Mouse (Mus musculus): Measurements from ENCODE around the gene Tram2.

Tram2 gene

GRCm38 (mm10) chr1:21068491-21068890 is 10.5 kb downstream of the Tram2 start:
- DNase-seq (ENCODE audit: low read depth, low spot score): no peak

- DNase-seq (ENCODE audit: low read depth, low spot score): no peak
Measured at GRCm38 (mm10) chr1:21067536-21068221, 11.3 kb downstream of the Tram2 start.

- DNase-seq (ENCODE audit: low read depth, low spot score): no peak
Measured at GRCm38 (mm10) chr1:21064153-21064552, 14.9 kb downstream of the Tram2 start.

- no peak for DNase-seq (ENCODE audit: low read depth, low spot score)
Measured at GRCm38 (mm10) chr1:21059385-21060109, 19.5 kb downstream of the Tram2 start.

- DNase-seq (ENCODE audit: low read depth, low spot score): no peak
Measured at GRCm38 (mm10) chr1:21053009-21053408, 26.0 kb downstream of the Tram2 start.

GRCm38 (mm10) chr1:21052608-21053007 is 26.4 kb downstream of the Tram2 start:
- no peak for DNase-seq (ENCODE audit: low read depth, low spot score)

- DNase-seq (ENCODE audit: low read depth, low spot score): no peak
Measured at GRCm38 (mm10) chr1:21052132-21052545, 26.9 kb downstream of the Tram2 start.

- DNase-seq (ENCODE audit: low read depth, low spot score): no peak
Measured at GRCm38 (mm10) chr1:21049005-21049404, 30.0 kb downstream of the Tram2 start.

- DNase-seq (ENCODE audit: low read depth, low spot score): no peak
Measured at GRCm38 (mm10) chr1:21048402-21048801, 30.6 kb downstream of the Tram2 start.

- no peak for DNase-seq (ENCODE audit: low read depth, low spot score)
Measured at GRCm38 (mm10) chr1:21042461-21042860, 36.6 kb downstream of the Tram2 start.

- no peak for DNase-seq (ENCODE audit: low read depth, low spot score)
Measured at GRCm38 (mm10) chr1:21040610-21041326, 38.3 kb downstream of the Tram2 start.

GRCm38 (mm10) chr1:21040173-21040572 is 38.9 kb downstream of the Tram2 start:
- DNase-seq (ENCODE audit: low read depth, low spot score): no peak

- no peak for DNase-seq (ENCODE audit: low read depth, low spot score)
Measured at GRCm38 (mm10) chr1:21039564-21039963, 39.5 kb downstream of the Tram2 start.

GRCm38 (mm10) chr1:21037881-21038601 is 41.0 kb downstream of the Tram2 start:
- no peak for DNase-seq (ENCODE audit: low read depth, low spot score)

GRCm38 (mm10) chr1:21035878-21036277 is 43.2 kb downstream of the Tram2 start:
- no peak for DNase-seq (ENCODE audit: low read depth, low spot score)

GRCm38 (mm10) chr1:21033792-21034119 is 45.3 kb downstream of the Tram2 start:
- no peak for DNase-seq (ENCODE audit: low read depth, low spot score)

GRCm38 (mm10) chr1:21033065-21033791 is 45.8 kb downstream of the Tram2 start:
- DNase-seq (ENCODE audit: low read depth, low spot score): no peak

- DNase-seq (ENCODE audit: low read depth, low spot score): no peak
Measured at GRCm38 (mm10) chr1:21031650-21032049, 47.4 kb downstream of the Tram2 start.

GRCm38 (mm10) chr1:21029000-21029399 is 50.0 kb downstream of the Tram2 start:
- DNase-seq (ENCODE audit: low read depth, low spot score): no peak

GRCm38 (mm10) chr1:21026534-21026933 is 52.5 kb downstream of the Tram2 start:
- no peak for DNase-seq (ENCODE audit: low read depth, low spot score)

- DNase-seq (ENCODE audit: low read depth, low spot score): no peak
Measured at GRCm38 (mm10) chr1:21025203-21025602, 53.8 kb downstream of the Tram2 start.
